In the genomic region with DNA sequence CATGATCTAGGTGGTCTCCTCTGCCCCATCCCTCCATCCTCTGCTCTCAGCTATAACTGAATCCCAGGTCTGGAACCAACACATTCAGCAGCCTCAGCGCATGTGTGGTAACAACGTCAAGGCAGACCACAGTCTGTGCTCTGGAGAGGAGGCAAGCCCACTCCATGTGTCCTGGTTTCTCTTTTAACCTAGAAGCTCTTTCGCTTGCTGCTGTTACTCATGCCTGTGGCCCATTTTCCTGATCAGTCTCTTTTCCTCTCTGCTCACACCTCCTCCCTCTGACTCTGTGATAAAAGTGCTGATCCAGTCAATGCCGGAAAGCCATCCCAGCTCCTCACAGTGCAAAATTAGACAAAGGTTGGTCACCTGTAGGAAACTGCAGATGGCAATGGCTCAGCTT, we compare ENCODE assay signal across 31 mouse cellular contexts. TPM values are rescaled to one million over a fixed set of nuclear protein-coding genes. Genes with fewer than 3 reads are reported as not detected.
A peak's percentile ranks its signal among the peaks of the same experiment; 100 is the strongest.
DNase-seq lines count a peak whose midpoint lies in the region; ATAC-seq and TF ChIP-seq lines count a peak whose summit lies in the region.
"Had no signal": no experiment of that assay in that cellular context is flagged by ENCODE, and none has a peak within 500 bp of the region (broad histone marks: within the 10 kb centered on the region; RNA-seq: fewer than 3 reads in every experiment).

No protein-coding gene starts in this region.

- H3K9ac ChIP-seq in forebrain, embryonic 12.5 days, result no peak overlapping the region
- H3K9ac ChIP-seq: embryonic facial prominence, embryonic 13.5 days; forebrain, embryonic 13.5 days; heart, embryonic 13.5 days; hindbrain, embryonic 14.5 days had no signal

- H3K4me3 ChIP-seq in gastrocnemius, adult 2 months, result no peak overlapping the region
- peak overlapping the region; percentile 51 for H3K4me3 ChIP-seq in megakaryocyte, embryonic 14.5 days (replicated peaks)
- H3K4me3 ChIP-seq in forebrain, embryonic 12.5 days (replicated peaks), result no peak overlapping the region
- H3K4me3 ChIP-seq: embryonic facial prominence, embryonic 10.5 days; embryonic facial prominence, embryonic 13.5 days; erythroblast, embryonic 14.5 days; forebrain, embryonic 13.5 days; heart, embryonic 13.5 days had no signal

- peaks cover 7% of the 10 kb centered on the region; the same call in 1 of the 2 replicates for H3K9me3 ChIP-seq in megakaryocyte, embryonic 14.5 days
- no peaks in the 10 kb centered on the region for H3K9me3 ChIP-seq in forebrain, embryonic 12.5 days
- H3K9me3 ChIP-seq: embryonic facial prominence, embryonic 10.5 days; embryonic facial prominence, embryonic 13.5 days; forebrain, embryonic 13.5 days; G1E; heart, embryonic 13.5 days had no signal

- H3K27ac ChIP-seq in gastrocnemius, adult 2 months, result peak overlapping the region; percentile 8; the same call in 1 of the 2 replicates
- no peak overlapping the region for H3K27ac ChIP-seq in forebrain, embryonic 12.5 days
- H3K27ac ChIP-seq: embryonic facial prominence, embryonic 10.5 days; embryonic facial prominence, embryonic 13.5 days; forebrain, embryonic 13.5 days; heart, embryonic 13.5 days; hindbrain, embryonic 14.5 days; hindbrain, postnatal 0 days had no signal

- no peaks in the 10 kb centered on the region for H3K36me3 ChIP-seq in megakaryocyte, embryonic 14.5 days (replicated peaks; ENCODE audit: low read length)
- H3K36me3 ChIP-seq in forebrain, embryonic 12.5 days (replicated peaks), result no peaks in the 10 kb centered on the region
- H3K36me3 ChIP-seq: embryonic facial prominence, embryonic 10.5 days; embryonic facial prominence, embryonic 13.5 days; G1E; heart, embryonic 13.5 days had no signal

- ATAC-seq in megakaryocyte, adult 5-6 weeks (ENCODE audit: poor library complexity, severe bottlenecking), result no peak
- no peak for ATAC-seq in forebrain, embryonic 12.5 days (ENCODE audit: low FRiP score)
- ATAC-seq: forebrain, embryonic 13.5 days; forebrain, embryonic 16.5 days; hindbrain, postnatal 0 days; inflammation-experienced regulatory T-cells, adult 6 months; Patski had no signal

- no peak for DNase-seq in gastrocnemius, adult 2 months
- no peak for DNase-seq in gastrocnemius, postnatal 14 days
- DNase-seq in brain, adult 2 months (ENCODE audit: low read depth, low spot score), result peak; percentile 36
- DNase-seq in kidney, adult 18-20 months, result no peak
- DNase-seq: B cell, adult 2 months; cerebellum, adult 11-12 months; cerebellum, adult 8-10 months; cerebellum, postnatal 10 days; cerebellum, postnatal 36 days; embryo, embryonic 11 days; gastrocnemius, postnatal 10 days; heart, postnatal 14 days; heart, postnatal 4 days had no signal

- WGBS in forebrain, embryonic 12.5 days, result 87% methylated on average over 4 of the region's 4 CpGs

- no peak for TF ChIP-seq CTCF in gastrocnemius, adult 2 months (IDR thresholded peaks at IDR 0.05)

- peaks cover 57% of the 10 kb centered on the region for H3K4me1 ChIP-seq in megakaryocyte, embryonic 14.5 days
- no peaks in the 10 kb centered on the region for H3K4me1 ChIP-seq in forebrain, embryonic 12.5 days
- H3K4me1 ChIP-seq: embryonic facial prominence, embryonic 13.5 days; forebrain, embryonic 13.5 days had no signal

- no peaks in the 10 kb centered on the region for H3K27me3 ChIP-seq in megakaryocyte, embryonic 14.5 days (replicated peaks)
- no peaks in the 10 kb centered on the region for H3K27me3 ChIP-seq in forebrain, embryonic 12.5 days
- H3K27me3 ChIP-seq: CH12.LX; embryonic facial prominence, embryonic 13.5 days; forebrain, embryonic 13.5 days; heart, embryonic 13.5 days; Patski had no signal

- intact Hi-C loops in gastrocnemius, adult 2 months (cut with DNase I), result no loop called here
- intact Hi-C loops in gastrocnemius, postnatal 14 days (cut with DNase I; ENCODE audit: low total_unique reads), result no loop called here

- no peak overlapping the region for H3K4me2 ChIP-seq in forebrain, embryonic 12.5 days
- H3K4me2 ChIP-seq: embryonic facial prominence, embryonic 13.5 days; forebrain, embryonic 13.5 days; heart, embryonic 13.5 days; hindbrain, embryonic 14.5 days had no signal

RNA-seq across cellular contexts. Expression of gene Spink4, which starts 29.9 kb away (rescaled TPM):
- not detected for total RNA-seq in gastrocnemius, adult 2 months (2021)
- total RNA-seq in gastrocnemius, postnatal 14 days (2021), result not detected
- polyA plus RNA-seq in megakaryocyte, embryonic 14.5 days (2012; ENCODE audit: insufficient read depth, low replicate concordance), result not detected in 2 replicates
- not detected in 2 replicates for total RNA-seq in megakaryocyte, adult 5-6 weeks (2015)
- not detected in 2 replicates for total RNA-seq in megakaryocyte, adult 5-6 weeks (2017)
- polyA plus RNA-seq in forebrain, embryonic 12.5 days (2016; fragmentation: Nextera tagmentation; extraction: Ambion mirVana), result not detected in 2 replicates
- total RNA-seq: CH12.LX; G1E; gastrocnemius, postnatal 10 days; gastrocnemius, postnatal 4 days; hindbrain, postnatal 0 days had no signal
- polyA plus RNA-seq: embryonic facial prominence, embryonic 10.5 days; embryonic facial prominence, embryonic 13.5 days; erythroblast, embryonic 14.5 days; forebrain, embryonic 13.5 days; forebrain, embryonic 16.5 days; frontal cortex, adult 2 months; G1E; hindbrain, embryonic 11.5 days; hindbrain, embryonic 14.5 days; hindbrain, postnatal 0 days; inflammation-experienced regulatory T-cells, adult 6 months; Patski had no signal

RNA-seq across cellular contexts. Expression of gene B4galt1, which starts 36.2 kb away (rescaled TPM):
- 10 to 100 TPM; 30.5 to 42.2 TPM for total RNA-seq in gastrocnemius, adult 2 months (2021)
- total RNA-seq in gastrocnemius, postnatal 14 days (2021), result 10 to 100 TPM; 36.3 to 38.8 TPM
- 43.8 and 101 TPM in 2 replicates for polyA plus RNA-seq in megakaryocyte, embryonic 14.5 days (2012; ENCODE audit: insufficient read depth, low replicate concordance)
- 75.4 and 79.4 TPM in 2 replicates for total RNA-seq in megakaryocyte, adult 5-6 weeks (2015)
- total RNA-seq in megakaryocyte, adult 5-6 weeks (2017), result 46.4 and 57.4 TPM in 2 replicates
- polyA plus RNA-seq in forebrain, embryonic 12.5 days (2016; fragmentation: Nextera tagmentation; extraction: Ambion mirVana), result 12.8 and 14.0 TPM in 2 replicates

RNA-seq across cellular contexts. Expression of gene Bag1, which starts 58.1 kb away (rescaled TPM):
- total RNA-seq in gastrocnemius, adult 2 months (2021), result 100 to 1,000 TPM; 201 to 232 TPM
- total RNA-seq in gastrocnemius, postnatal 14 days (2021), result 100 to 1,000 TPM; 147 to 150 TPM
- polyA plus RNA-seq in megakaryocyte, embryonic 14.5 days (2012; ENCODE audit: insufficient read depth, low replicate concordance), result 409 and 1,033 TPM in 2 replicates
- 98.7 and 125 TPM in 2 replicates for total RNA-seq in megakaryocyte, adult 5-6 weeks (2015)
- total RNA-seq in megakaryocyte, adult 5-6 weeks (2017), result 276 and 281 TPM in 2 replicates
- 215 and 229 TPM in 2 replicates for polyA plus RNA-seq in forebrain, embryonic 12.5 days (2016; fragmentation: Nextera tagmentation; extraction: Ambion mirVana)

RNA-seq across cellular contexts. Expression of gene Chmp5, which starts 58.2 kb away (rescaled TPM):
- total RNA-seq in gastrocnemius, adult 2 months (2021), result 10 to 100 TPM; 19.8 to 24.3 TPM
- 10 to 100 TPM; 26.7 to 27.9 TPM for total RNA-seq in gastrocnemius, postnatal 14 days (2021)
- polyA plus RNA-seq in megakaryocyte, embryonic 14.5 days (2012; ENCODE audit: insufficient read depth, low replicate concordance), result 6.2 TPM in 1 of 2 replicates, not detected in the other
- total RNA-seq in megakaryocyte, adult 5-6 weeks (2015), result 94.5 and 109 TPM in 2 replicates
- 150 and 185 TPM in 2 replicates for total RNA-seq in megakaryocyte, adult 5-6 weeks (2017)
- polyA plus RNA-seq in forebrain, embryonic 12.5 days (2016; fragmentation: Nextera tagmentation; extraction: Ambion mirVana), result 143 and 146 TPM in 2 replicates
